Mouse (Mus musculus): ENCODE data around the gene Acot1.
"Not testable (repeated sequence)": the region's sequence is repeated elsewhere in the genome, so short reads cannot be mapped to it uniquely, and the experiment has no call there.

The Acot1 gene

DNA sequence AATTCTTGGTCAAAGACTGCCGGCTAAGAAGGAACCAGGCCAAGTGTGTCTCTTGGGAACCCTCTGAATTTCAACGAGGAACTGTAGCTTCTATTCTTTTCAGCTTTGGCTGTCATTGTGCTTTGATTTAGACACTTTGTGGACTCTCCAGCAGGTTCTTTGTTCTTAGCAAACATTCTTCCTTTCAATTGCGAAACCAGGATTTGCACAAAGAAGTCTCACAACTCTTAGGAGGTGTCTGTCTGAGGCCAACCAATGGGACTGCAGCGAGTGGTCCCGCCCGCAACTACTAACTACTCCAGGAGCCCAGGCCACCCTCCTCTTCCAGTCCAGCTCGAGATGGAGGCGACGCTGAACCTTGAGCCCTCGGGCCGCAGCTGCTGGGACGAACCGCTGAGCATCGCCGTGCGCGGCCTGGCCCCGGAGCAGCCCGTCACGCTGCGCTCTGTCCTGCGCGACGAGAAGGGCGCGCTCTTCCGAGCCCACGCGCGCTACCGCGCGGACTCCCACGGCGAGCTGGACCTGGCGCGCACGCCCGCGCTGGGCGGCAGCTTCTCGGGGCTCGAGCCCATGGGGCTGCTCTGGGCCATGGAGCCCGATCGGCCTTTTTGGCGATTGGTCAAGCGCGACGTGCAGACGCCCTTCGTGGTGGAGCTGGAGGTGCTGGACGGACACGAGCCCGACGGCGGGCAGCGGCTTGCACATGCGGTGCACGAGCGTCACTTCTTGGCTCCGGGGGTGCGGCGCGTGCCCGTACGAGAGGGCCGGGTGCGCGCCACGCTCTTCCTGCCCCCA lies at the start of gene Acot1:
Gene Acot1, plus strand, starts transcription at position 320 of the 795 bp plus-strand sequence.
- peak; percentile 84 for DNase-seq

DNA sequence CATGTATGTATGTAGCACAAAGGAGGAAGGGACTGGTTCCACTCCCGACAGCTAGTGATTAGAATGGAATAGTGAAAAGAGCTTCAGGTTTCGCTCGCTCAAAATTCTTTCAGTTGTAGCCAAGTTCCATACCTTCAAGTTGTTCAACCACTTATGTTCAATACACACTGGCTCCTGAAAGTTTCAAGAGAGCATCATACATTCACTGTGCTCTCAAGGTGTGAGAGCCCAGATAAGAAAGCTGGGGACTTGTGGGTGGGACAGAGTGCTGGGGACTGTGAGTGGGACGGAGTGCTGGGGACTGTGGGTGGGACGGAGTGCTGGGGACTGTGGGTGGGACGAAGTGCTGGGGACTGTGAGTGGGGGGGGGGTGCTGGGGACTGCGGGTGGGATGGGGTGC lies 44.1 kb upstream of the Acot1 start:
- DNase-seq: no peak

DNA sequence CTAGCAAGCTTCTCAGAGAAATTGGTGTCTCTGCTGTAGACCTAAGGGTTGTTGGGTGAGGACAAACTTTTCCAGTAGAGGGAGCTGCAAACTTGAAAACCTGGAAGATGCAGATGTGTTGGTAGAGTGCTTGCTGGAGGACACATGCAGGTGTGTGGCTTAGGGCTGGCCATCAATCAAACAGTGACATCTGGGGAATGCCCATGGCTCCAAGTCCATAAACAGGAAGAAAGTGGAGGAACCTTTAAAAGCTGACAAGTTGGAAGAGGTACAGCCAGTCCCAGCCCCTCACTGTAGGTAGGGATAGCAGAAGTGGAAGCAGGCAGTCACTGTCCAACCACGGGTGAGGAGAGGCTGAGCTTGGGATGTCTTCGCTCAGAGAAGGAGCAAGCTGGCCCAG lies 37.2 kb upstream of the Acot1 start:
- peak; percentile 49 for DNase-seq

DNA sequence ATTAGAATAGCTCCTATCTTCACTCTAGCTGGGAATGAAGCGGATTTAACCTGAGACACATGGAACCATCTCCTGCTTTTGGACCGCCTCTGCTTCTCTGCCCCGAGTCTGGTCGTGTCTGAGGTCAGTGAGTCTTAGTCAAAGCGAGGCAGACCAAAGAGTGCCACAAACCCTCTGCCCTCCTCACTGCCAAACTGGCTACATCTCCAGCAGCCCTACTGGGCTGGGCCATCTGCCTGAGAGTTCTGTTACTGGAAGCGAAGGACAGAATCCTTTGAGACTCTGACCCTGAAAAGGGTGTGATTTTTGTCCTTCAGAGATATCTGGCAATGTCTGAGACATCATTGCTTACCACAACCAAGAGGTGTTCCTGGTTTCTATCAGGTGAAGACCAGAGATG lies 30.4 kb upstream of the Acot1 start:
- no peak for DNase-seq

DNA sequence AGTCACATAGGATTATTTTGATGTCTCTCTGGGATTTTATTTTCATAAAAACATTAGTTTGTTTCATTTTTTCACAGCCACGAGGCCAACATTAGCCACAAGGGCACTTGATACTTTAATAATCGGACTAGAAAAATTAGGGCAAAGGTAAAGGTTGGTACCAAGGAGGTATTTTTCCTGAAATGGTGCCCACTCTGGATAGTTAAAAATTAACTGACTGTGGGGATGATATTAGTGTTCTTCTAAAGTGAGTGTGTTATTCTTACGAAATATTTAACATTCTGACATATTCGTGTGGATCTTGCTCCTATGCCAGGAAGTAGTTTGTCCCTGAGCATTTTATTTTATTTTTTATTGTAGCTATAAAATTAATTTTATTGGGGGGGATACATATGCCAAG lies 27.7 kb upstream of the Acot1 start:
- DNase-seq: no peak

DNA sequence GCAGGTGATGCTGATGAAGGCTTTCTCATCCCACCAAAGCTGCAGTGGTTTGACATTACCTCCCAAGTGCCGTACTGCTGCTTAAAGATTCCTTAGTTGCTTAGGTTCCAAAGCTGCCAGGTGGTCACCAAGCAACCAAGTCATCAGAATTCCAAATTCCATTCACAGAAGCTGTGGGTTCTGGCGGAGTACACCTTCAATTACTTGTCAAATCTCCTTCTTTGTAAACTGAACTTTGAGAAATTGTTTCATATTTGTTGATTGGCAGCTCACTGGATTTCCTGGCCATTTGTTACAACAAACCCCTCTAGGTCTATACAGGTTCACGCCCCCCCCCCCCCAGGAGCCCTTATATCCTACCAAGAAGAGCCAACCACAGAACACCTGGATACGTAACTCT lies 24.5 kb upstream of the Acot1 start, which contains the start of gene Heatr4:
Gene Heatr4, minus strand, starts transcription at position 101 of the 400 bp plus-strand sequence.
- DNase-seq: no peak

DNA sequence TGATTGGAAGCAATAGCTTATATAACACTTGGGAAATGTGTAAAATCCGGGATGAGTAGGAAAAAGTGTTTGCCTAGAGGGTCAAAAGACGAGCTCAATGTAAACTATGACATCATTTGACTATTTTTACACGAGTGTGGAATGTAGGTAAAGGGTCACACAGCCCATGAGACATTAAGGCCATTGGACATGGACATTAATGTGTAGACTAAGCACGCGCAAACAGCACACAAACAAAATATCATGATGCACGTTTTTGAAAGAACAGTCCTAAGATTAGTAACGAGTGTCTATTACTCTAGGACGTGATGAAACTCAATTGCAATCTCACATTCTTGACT lies 22.1 kb upstream of the Acot1 start:
- no peak for DNase-seq

DNA sequence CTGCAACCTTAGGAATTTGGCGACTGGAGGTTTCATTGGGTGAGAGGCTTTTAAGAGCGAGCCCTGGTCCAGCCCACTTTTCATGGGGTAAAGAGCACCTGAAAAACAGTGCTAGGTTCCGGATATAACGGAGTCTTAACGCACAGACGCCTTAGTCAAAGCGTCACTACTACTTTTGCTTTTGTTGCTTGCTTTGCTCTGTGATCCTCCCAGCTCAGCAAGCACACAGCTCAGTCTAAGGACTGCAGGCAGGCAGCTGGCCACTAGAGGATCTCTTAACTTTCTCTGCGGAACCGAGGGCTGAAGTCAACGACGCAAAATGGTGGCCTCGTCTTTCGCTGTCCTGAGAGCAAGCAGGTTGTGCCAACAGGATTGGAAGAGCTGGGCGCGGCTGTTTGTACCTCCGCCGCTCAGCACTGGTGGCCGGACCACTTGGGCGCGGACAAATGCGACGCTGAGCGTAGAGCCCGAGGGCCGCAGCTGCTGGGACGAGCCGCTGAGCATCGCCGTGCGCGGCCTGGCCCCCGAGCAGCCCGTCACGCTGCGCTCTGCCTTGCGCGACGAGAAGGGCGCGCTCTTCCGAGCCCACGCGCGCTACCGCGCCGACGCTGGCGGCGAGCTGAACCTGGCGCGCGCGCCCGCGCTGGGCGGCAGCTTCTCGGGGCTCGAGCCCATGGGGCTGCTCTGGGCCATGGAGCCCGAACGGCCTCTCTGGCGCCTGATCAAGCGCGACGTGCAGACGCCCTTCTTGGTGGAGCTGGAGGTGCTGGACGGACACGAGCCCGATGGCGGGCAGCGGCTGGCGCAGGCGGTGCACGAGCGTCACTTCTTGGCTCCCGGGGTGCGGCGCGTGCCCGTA lies 21.5 kb upstream of the Acot1 start, which contains the start of gene Acot2:
Gene Acot2, plus strand, starts transcription at position 279 of the 859 bp plus-strand sequence.
- DNase-seq: peak; percentile 92

DNA sequence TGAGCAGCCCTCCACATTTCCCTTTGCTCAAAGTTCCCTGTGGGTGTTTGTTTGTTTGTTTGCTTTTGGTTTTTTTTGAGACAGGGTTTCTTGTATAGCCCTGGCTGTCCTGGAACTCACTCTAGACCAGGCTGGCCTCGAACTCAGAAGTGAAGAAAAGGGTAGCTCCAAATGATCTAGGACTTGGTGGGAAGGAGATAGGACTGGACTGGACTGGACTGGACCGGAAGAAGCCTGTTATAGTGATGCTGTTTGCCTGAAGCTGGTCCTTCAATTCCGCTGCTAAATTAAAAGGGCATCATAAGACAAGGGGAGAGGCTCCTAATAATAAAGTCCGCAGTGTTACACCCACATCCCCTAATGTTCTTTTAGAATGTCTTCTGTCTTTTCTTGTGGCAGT lies 20.8 kb upstream of the Acot1 start:
- no peak for DNase-seq

DNA sequence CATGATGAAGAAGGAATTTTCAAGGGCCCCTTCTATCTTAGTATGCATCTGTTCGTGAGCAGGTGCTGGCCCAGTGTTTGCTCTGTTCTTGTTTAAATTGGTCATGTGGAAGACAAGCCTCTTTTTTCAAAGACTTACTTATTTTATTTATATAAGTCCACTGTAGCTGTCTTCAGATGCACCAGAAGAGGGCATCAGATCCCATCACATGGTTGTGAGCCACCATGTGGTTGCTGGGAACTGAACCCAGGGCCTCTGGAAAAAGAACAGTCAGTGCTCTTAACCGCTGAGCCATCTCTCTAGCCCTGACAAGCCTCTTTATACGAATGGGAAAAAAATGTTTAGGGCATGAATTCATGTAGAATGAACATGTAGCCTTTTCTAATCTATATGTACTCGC lies 19.9 kb upstream of the Acot1 start:
- no peak for DNase-seq

DNA sequence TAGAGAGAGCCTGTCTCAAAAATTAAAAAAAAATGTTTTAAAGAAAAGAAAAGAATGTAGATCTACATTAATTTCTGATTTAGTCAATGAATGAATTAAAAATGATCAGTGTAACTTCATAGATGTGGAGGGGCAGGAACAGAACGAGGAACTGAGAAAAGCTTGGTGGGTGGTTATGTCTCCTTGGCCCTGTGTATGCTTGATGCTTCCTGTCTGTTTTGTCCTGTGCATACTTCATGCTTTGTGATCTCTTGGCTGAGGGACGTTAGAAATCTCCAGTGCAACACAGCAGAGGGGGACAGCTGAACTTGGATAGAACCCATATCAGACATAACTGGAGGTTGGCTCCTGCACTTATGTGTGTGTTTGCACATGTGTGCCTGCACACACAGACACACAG lies 12.1 kb upstream of the Acot1 start:
- DNase-seq: no peak

DNA sequence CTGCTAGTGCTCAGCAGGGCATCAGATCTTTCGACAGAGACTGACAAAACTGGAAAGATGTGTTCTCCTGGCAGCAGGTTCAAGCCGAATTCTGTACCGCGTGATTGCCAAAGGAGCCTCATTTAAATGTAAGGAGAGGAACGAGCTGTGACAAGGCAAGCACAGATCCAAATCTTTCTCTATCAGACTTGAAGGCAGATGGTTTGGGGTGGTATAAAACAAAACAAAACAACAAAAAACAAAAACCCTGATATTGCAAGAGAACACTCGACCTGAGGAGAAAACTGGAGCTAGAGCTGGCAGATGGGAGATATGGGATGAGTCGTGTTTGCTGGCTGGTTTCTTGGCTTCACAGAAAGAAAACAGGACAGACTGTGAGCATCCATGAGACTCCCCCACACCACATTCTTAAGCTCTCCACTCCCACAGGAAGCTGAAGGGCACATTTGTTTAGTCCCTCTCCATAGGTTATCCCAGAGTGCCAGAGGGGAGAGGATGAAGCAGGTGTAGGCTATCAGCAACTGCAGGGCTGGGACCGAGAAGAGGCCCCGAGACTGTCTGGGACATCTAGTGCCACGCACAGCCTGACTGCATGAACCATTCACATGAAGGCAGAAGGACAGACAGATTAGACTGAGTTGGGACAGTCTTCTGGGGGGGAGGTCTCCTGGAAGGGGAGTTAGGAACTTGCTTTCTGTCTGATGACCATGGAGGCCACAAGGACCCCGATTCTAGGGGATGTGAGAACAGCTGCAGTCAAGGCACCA lies 10.8 kb upstream of the Acot1 start:
- no peak for DNase-seq

DNA sequence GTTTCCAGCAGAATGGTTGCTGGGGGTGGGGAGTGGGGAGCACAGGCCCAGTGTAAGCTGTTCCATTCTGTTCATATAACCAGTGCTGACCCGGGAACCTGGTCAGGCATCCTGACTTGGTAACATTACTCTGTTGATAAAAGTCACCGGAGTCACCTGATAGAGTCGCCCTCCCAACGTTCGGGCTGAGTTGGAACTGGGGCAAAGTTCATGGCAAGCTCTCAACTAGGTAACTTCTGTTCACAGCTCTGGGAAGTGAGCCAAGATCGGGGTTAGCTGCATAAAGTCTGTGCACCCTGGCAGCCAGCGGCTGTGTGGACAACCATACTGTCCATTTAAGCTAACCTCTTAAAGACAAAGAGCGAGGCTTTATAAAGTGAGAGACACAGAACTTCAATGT lies 10.1 kb upstream of the Acot1 start:
- not testable (repeated sequence) for DNase-seq

DNA sequence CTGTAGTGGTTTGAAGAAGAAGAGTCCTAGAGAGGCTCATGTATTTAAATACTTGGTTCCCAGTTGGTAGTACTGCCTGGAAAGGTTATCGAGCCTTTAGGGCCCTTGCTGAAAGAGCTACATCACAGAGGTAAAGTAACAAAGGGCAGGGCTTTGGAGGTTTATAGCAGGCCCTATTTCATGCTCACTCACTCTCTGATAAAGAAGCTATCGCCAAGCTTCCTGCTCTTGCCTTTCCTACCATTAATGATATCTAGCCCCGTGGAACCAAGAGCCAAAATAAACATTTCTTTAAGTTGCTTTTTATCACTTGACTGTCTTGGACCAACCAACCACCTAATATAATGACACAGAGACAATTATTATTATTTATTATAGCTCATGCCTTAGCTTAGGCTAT lies 8.9 kb upstream of the Acot1 start:
- no peak for DNase-seq

DNA sequence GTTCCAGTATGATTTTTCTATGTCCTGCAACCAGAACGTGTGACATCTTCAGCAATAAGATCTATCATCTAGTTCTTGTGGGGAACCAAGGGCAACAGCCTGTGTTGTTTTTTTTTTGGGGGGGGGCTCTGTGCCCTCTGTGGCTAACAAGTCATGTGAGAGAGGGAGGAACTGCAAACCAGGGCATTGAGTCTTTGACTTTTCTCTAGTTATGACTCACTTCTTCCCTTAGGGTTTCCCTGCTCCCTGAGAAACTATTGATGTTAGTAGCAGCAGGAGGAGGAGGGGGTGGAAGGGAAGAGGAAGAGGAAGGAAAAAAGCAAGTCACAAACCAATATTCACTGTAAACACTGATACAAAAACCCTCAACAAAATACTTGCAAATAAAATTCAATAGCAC lies 5.4 kb upstream of the Acot1 start:
- no peak for DNase-seq

DNA sequence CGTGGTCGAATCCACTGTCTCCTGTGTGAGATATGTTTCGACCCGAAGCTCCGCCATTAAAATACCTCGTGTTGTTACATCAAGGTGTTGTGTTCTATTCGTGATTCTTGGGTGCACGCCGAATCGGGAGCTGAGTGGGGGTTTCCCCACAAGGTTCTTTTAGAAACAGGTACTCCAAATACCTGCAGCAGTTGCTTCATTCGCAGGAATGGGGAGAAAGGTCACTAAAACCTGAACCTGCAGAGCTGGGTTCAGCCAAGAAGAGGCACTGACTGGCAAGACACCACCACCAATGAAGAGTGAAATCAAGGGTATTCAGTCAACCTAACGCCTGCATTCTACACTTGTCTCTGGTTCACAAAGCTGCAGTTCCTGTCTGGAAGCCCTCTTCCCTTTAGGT lies 1.0 kb upstream of the Acot1 start:
- no peak for DNase-seq

DNA sequence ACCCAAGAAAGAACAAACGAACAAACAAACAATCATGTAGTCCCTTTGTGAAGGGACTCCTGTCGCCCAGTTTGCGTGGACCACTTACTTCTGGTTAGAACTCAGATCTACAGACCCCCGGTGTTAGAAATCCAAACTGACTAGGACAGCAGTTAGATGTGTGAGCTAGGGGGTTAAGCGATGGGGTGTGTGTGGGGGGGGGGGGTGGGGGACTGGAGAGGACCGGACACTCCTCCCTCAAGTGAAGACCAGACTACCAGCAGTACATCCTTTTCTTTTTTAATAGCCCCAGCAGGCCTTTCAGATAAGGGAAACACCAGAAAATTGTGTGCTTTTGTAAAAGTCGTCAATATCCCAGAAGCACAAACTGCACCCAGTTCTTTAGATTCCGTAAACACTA lies 561 bp upstream of the Acot1 start:
- DNase-seq: no peak

DNA sequence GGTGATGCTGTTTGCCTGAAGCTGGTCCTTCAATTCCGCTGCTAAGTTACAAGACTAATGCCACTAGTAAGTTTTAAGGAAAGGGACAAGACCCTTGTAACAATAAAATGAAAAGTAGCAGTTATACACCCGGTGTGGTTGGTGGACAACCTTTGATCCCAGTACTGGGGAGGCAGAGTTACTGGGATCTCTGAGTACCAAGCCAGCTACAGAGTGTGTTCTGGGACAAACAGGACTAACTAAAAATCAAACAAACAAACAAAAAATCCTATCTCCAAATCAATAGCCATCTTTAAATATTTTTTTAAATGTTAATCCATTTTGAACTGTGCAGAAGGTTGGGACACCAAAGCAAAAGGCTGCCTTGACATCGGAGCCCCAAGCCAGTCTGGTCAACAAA lies 911 bp downstream of the Acot1 start:
- DNase-seq: no peak

DNA sequence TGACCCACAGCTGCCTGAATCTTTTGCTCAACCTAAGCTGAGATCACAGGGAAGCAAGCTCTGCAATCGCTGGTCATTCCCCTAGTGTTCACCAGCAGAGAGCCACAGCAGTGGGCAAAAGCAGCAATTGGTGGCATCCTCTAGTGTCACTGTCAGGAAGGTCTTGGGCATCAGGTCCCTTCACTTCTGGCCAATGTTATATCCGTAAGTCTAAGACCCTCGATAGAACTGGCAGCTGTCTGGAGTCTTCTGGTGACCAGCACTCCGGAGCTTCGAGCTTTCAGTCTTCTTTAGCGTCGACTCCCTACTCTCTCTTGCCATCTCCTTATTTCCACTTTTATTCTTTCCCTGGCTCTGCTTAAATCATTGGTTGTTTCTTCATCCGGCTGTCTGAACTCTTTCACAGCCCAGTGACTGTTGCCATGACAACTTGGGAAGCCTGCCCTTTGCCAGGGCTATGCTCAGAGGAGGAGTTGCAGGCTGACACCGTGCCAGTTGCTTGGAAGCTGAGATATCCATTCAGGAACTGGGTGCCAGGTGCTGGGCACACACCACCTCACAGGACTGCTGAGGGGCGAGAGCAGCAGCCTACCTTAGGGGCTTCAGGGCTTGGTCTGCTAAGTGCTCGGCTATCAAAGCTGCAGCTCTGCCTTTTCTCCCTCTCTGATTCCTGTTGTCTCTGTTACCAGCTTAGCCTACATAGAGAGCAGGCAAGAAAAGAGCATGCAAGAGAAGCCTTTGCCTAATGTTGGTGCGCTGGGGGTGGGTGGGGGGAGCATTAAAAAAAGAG lies 2.2 kb downstream of the Acot1 start:
- DNase-seq: peak; percentile 94

DNA sequence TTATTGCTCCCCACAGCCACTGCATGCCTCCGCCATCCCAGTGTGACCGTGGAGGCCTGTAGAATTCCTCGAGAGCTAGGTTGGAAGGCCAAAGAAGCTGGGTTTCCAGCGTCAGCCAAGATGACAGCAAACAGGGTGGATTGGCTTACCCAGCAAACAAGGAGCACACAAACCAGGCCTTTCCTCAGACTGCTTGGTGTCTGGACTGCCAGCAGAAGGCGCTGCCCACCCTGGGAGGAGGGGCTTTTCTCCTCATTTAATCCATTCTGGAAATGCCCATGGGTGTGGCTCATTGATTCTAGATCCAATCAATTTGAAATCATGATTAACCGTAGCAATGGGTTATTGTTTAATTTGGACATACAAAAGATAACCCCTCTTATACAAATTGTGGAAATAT lies 3.8 kb downstream of the Acot1 start:
- peak; percentile 21 for DNase-seq

DNA sequence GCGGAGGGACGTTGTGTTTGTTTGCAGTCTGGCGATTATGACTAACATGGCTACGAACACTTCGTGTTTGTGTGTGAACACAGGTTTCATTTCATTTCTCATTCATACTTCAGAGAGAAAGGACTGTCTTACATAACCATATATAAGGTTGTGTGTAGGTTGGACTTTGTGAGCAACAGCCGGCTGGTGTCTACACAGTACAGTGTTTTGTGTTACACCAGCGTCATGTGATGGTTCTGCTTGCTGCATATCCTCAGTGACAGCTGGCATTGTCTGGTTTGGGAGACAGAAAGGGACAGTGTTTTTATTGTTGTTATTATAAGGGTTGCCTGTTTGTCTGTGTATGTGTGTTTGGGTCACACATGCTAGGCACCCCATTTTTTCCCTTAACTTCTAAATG lies 4.4 kb downstream of the Acot1 start:
- no peak for DNase-seq

DNA sequence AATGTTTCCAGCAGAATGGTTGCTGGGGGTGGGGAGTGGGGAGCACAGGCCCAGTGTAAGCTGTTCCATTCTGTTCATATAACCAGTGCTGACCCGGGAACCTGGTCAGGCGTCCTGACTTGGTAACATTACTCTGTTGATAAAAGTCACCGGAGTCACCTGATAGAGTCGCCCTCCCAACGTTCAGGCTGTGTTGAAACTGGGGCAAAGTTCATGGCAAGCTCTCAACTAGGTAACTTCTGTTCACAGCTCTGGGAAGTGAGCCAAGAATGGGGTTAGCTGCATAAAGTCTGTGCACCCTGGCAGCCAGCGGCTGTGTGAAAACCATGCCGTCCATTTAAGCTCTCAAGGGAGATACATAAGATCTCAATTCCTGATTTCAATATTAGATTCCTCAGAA lies 11.2 kb downstream of the Acot1 start:
- DNase-seq: peak; percentile 11

DNA sequence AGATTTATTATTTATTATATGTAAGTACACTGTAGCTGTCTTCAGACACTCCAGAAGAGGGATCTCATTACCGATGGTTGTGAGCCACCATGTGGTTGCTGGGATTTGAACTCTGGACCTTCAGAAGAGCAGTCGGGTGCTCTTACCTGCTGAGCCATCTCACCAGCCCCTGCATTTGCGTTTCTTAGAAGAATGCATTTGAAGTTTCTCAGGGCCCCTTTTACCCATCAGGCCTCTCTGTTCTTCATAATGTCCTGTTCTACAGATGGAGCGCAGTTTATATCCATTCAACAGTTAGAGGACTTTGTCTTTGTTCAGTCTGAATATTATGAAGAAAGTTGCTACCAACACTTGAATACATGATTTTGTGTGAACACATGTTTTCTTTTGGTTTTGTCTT lies 13.0 kb downstream of the Acot1 start:
- DNase-seq: not testable (repeated sequence)
